Mouse (Mus musculus) forebrain, embryonic 13.5 days (tissue): ENCODE measurements at regions not wholly inside any gene's neighbourhood (a gene's known extent, or its start where the extent isn't known, plus 50 kb on each side); places are given as distances from the start of the nearest gene placed in this dataset.

Source experiments
- ATAC-seq: fragments of 200-750 bp; cut with Nextera tagmentation; 2 replicates; pipeline ENCODE4 v1.8.0; 2017
- H3K27ac ChIP-seq: fragments of 300-500 bp; sonication (generic); 2 replicates; pipeline ENCODE4 v1.5.1; 2015; ENCODE audit warnings: inconsistent platforms, mild to moderate bottlenecking, moderate library complexity
- H3K27me3 ChIP-seq: fragments of 300-500 bp; sonication (generic); 2 replicates; pipeline ENCODE4 v1.6.1; 2015; ENCODE audit warnings: mild to moderate bottlenecking, inconsistent platforms
- H3K36me3 ChIP-seq: fragments of 300-500 bp; sonication (generic); 2 replicates; pipeline ENCODE4 v1.6.1; 2015; ENCODE audit warnings: mild to moderate bottlenecking, inconsistent platforms; ENCODE audit not compliant: poor library complexity, severe bottlenecking
- H3K4me1 ChIP-seq: fragments of 300-500 bp; sonication (generic); 2 replicates; pipeline ENCODE4 v1.6.1; 2015; ENCODE audit warnings: inconsistent platforms
- H3K4me2 ChIP-seq: fragments of 300-500 bp; sonication (generic); 2 replicates; pipeline ENCODE4 v1.6.1; 2015; ENCODE audit warnings: inconsistent platforms, mild to moderate bottlenecking, moderate library complexity
- H3K4me3 ChIP-seq: fragments of 300-500 bp; sonication (generic); 2 replicates; pipeline ENCODE4 v1.5.1; 2015; ENCODE audit warnings: mild to moderate bottlenecking, inconsistent platforms
- H3K9ac ChIP-seq: fragments of 300-500 bp; sonication (generic); 2 replicates; pipeline ENCODE4 v1.6.1; 2015; ENCODE audit warnings: mild to moderate bottlenecking, inconsistent platforms
- H3K9me3 ChIP-seq: fragments of 300-500 bp; sonication (generic); replicated peaks from 2 replicates; pipeline ENCODE4 v1.6.1; 2016; ENCODE audit warnings: inconsistent platforms
- WGBS: fragments of 180-500 bp; shearing (Covaris S2); methylation state at CpG from one replicate; pipeline ENCODE4 v1.1.7; 2015; 5-methylcytosine and 5-hydroxymethylcytosine counted together

- no peak overlapping the region for H3K4me3 ChIP-seq
- 56% methylated on average over 4 of the region's 4 CpGs for WGBS
- H3K9me3 ChIP-seq: no peaks in the 10 kb centered on the region
- H3K27me3 ChIP-seq: no peaks in the 10 kb centered on the region
- H3K9ac ChIP-seq: no peak overlapping the region
- H3K4me2 ChIP-seq: no peak overlapping the region
- no peak for ATAC-seq
- H3K36me3 ChIP-seq: no peaks in the 10 kb centered on the region
- no peak overlapping the region for H3K27ac ChIP-seq
- peaks cover 10% of the 10 kb centered on the region; the same call in 1 of the 2 replicates for H3K4me1 ChIP-seq
These were observed 87.9 kb upstream of the Tpm1 start for GRCm38 (mm10) chr9:67137141-67137540.

- no peak overlapping the region for H3K4me3 ChIP-seq
- H3K4me2 ChIP-seq: no peak overlapping the region
- no peaks in the 10 kb centered on the region for H3K27me3 ChIP-seq
- H3K27ac ChIP-seq: no peak overlapping the region
- 85% methylated on average over 6 of the region's 6 CpGs for WGBS
- H3K9ac ChIP-seq: no peak overlapping the region
- H3K9me3 ChIP-seq: no peaks in the 10 kb centered on the region
- peaks cover 10% of the 10 kb centered on the region; the same call in 1 of the 2 replicates for H3K4me1 ChIP-seq
- no peaks in the 10 kb centered on the region for H3K36me3 ChIP-seq
- no peak for ATAC-seq
These were observed 87.0 kb upstream of the Tpm1 start for GRCm38 (mm10) chr9:67136166-67136565.

- no peak overlapping the region for H3K4me3 ChIP-seq
- no peaks in the 10 kb centered on the region for H3K27me3 ChIP-seq
- no peak overlapping the region for H3K27ac ChIP-seq
- WGBS: 72% methylated on average over 6 of the region's 6 CpGs
- no peaks in the 10 kb centered on the region for H3K9me3 ChIP-seq
- H3K4me1 ChIP-seq: peaks cover 10% of the 10 kb centered on the region; the same call in 1 of the 2 replicates
- H3K36me3 ChIP-seq: no peaks in the 10 kb centered on the region
- ATAC-seq: no peak
- H3K4me2 ChIP-seq: no peak overlapping the region
- H3K9ac ChIP-seq: no peak overlapping the region
These were observed 85.2 kb upstream of the Tpm1 start for GRCm38 (mm10) chr9:67134378-67134777.

- no peak overlapping the region for H3K9ac ChIP-seq
- H3K4me3 ChIP-seq: no peak overlapping the region
- peaks cover 6% of the 10 kb centered on the region; the same call in 1 of the 2 replicates for H3K4me1 ChIP-seq
- no peaks in the 10 kb centered on the region for H3K9me3 ChIP-seq
- H3K27me3 ChIP-seq: no peaks in the 10 kb centered on the region
- H3K36me3 ChIP-seq: no peaks in the 10 kb centered on the region
- no peak overlapping the region for H3K27ac ChIP-seq
- no peak for ATAC-seq
- no peak overlapping the region for H3K4me2 ChIP-seq
- WGBS: 76% methylated on average over 5 of the region's 5 CpGs
These were observed 83.2 kb upstream of the Tpm1 start for GRCm38 (mm10) chr9:67132370-67132769.

GRCm38 (mm10) chr9:67130730-67131440 is 81.7 kb upstream of the Tpm1 start:
- H3K27ac ChIP-seq: no peak overlapping the region
- 77% methylated on average over 8 of the region's 8 CpGs for WGBS
- no peak overlapping the region for H3K9ac ChIP-seq
- no peak overlapping the region for H3K4me2 ChIP-seq
- no peaks in the 10 kb centered on the region for H3K9me3 ChIP-seq
- no peaks in the 10 kb centered on the region for H3K27me3 ChIP-seq
- no peak overlapping the region for H3K4me3 ChIP-seq
- ATAC-seq: no peak
- no peaks in the 10 kb centered on the region for H3K36me3 ChIP-seq
- H3K4me1 ChIP-seq: no peaks in the 10 kb centered on the region

GRCm38 (mm10) chr9:67129891-67130290 is 80.7 kb upstream of the Tpm1 start:
- H3K9me3 ChIP-seq: no peaks in the 10 kb centered on the region
- 83% methylated on average over 3 of the region's 3 CpGs for WGBS
- H3K27me3 ChIP-seq: no peaks in the 10 kb centered on the region
- no peaks in the 10 kb centered on the region for H3K36me3 ChIP-seq
- H3K4me3 ChIP-seq: no peak overlapping the region
- no peak overlapping the region for H3K9ac ChIP-seq
- H3K4me2 ChIP-seq: no peak overlapping the region
- H3K4me1 ChIP-seq: no peaks in the 10 kb centered on the region
- no peak overlapping the region for H3K27ac ChIP-seq
- ATAC-seq: no peak

- H3K4me2 ChIP-seq: no peak overlapping the region
- no peak overlapping the region for H3K4me3 ChIP-seq
- H3K27ac ChIP-seq: no peak overlapping the region
- H3K36me3 ChIP-seq: no peaks in the 10 kb centered on the region
- no peaks in the 10 kb centered on the region for H3K4me1 ChIP-seq
- no peak for ATAC-seq
- no peaks in the 10 kb centered on the region for H3K27me3 ChIP-seq
- no peaks in the 10 kb centered on the region for H3K9me3 ChIP-seq
- 97% methylated on average over 3 of the region's 3 CpGs for WGBS
- no peak overlapping the region for H3K9ac ChIP-seq
These were observed 79.9 kb upstream of the Tpm1 start for GRCm38 (mm10) chr9:67129095-67129494.

- no peaks in the 10 kb centered on the region for H3K27me3 ChIP-seq
- WGBS: 90% methylated on average over 7 of the region's 7 CpGs
- H3K9me3 ChIP-seq: no peaks in the 10 kb centered on the region
- no peak overlapping the region for H3K9ac ChIP-seq
- H3K4me1 ChIP-seq: no peaks in the 10 kb centered on the region
- H3K36me3 ChIP-seq: no peaks in the 10 kb centered on the region
- no peak overlapping the region for H3K4me2 ChIP-seq
- no peak overlapping the region for H3K27ac ChIP-seq
- H3K4me3 ChIP-seq: no peak overlapping the region
- ATAC-seq: no peak
These were observed 72.5 kb upstream of the Tpm1 start for GRCm38 (mm10) chr9:67121691-67122090.

- no peak overlapping the region for H3K9ac ChIP-seq
- H3K27ac ChIP-seq: no peak overlapping the region
- no peak overlapping the region for H3K4me3 ChIP-seq
- H3K4me1 ChIP-seq: no peaks in the 10 kb centered on the region
- ATAC-seq: no peak
- H3K36me3 ChIP-seq: no peaks in the 10 kb centered on the region
- no peaks in the 10 kb centered on the region for H3K27me3 ChIP-seq
- no peak overlapping the region for H3K4me2 ChIP-seq
- H3K9me3 ChIP-seq: no peaks in the 10 kb centered on the region
- 89% methylated on average over 6 of the region's 6 CpGs for WGBS
These were observed 69.9 kb upstream of the Tpm1 start for GRCm38 (mm10) chr9:67118880-67119644.

- Histone ChIP-seq H3K9me3 (no peaks in the 10 kb centered on the region), H3K27me3 (no peaks in the 10 kb centered on the region), H3K27ac (no peak overlapping the region), H3K9ac (no peak overlapping the region), H3K4me3 (no peak overlapping the region), H3K4me1 (no peaks in the 10 kb centered on the region), H3K36me3 (no peaks in the 10 kb centered on the region), H3K4me2 (no peak overlapping the region)
- 89% methylated on average over 1 of the region's 1 CpGs for WGBS
- ATAC-seq: no peak
These were observed 69.2 kb upstream of the Tpm1 start for GRCm38 (mm10) chr9:67118429-67118828.

GRCm38 (mm10) chr9:67117639-67118038 is 68.4 kb upstream of the Tpm1 start:
- Histone ChIP-seq H3K4me1 (no peaks in the 10 kb centered on the region; the same call in 1 of the 2 replicates), H3K4me3 (no peak overlapping the region), H3K9ac (no peak overlapping the region), H3K4me2 (no peak overlapping the region), H3K27me3 (no peaks in the 10 kb centered on the region), H3K27ac (no peak overlapping the region), H3K9me3 (no peaks in the 10 kb centered on the region), H3K36me3 (no peaks in the 10 kb centered on the region)
- no peak for ATAC-seq
- 90% methylated on average over 5 of the region's 5 CpGs for whole genome bisulfite sequencing

GRCm38 (mm10) chr9:67115991-67116390 is 66.8 kb upstream of the Tpm1 start:
- no peak overlapping the region for H3K4me2 ChIP-seq
- no peak overlapping the region for H3K9ac ChIP-seq
- H3K9me3 ChIP-seq: no peaks in the 10 kb centered on the region
- WGBS: 60% methylated on average over 2 of the region's 2 CpGs
- no peak overlapping the region for H3K4me3 ChIP-seq
- H3K27ac ChIP-seq: no peak overlapping the region
- no peaks in the 10 kb centered on the region for H3K27me3 ChIP-seq
- H3K36me3 ChIP-seq: no peaks in the 10 kb centered on the region
- no peak for ATAC-seq
- H3K4me1 ChIP-seq: peaks cover 9% of the 10 kb centered on the region
